Mouse (Mus musculus): ENCODE measurements around the gene Fhod1. TPM values are rescaled to one million over a fixed set of nuclear protein-coding genes. Genes with fewer than 3 reads are reported as not detected.

Fhod1 gene
- total and polyA plus RNA-seq, 3 experiments = 2.5 to 10.9 TPM; not detected in 1

GRCm38 (mm10) chr8:105378673-105379072 lies 30.9 kb upstream of the Fhod1 start:
- Histone ChIP-seq H3K4me1 (ENCODE audit: control insufficient read depth in 1 of 2, insufficient read depth in 2 of 2, low read length in 2 of 2) (no peaks in the 10 kb centered on the region), H3K27me3 (ENCODE audit: control insufficient read depth in 1 of 2, insufficient read depth in 2 of 2, low read length in 2 of 2) (no peaks in the 10 kb centered on the region), H3K9ac (ENCODE audit: control insufficient read depth, low read depth, low read length, poor library complexity, severe bottlenecking) (no peak overlapping the region), H3K9me3 (replicated peaks; ENCODE audit: insufficient read depth, low read length) (no peaks in the 10 kb centered on the region), H3K36me3 (ENCODE audit: control insufficient read depth in 1 of 2, insufficient read depth in 2 of 2, low read length in 2 of 2) (no peaks in the 10 kb centered on the region), H3K79me2 (ENCODE audit: control insufficient read depth, insufficient read depth, low read length, poor library complexity) (no peaks in the 10 kb centered on the region), H3K4me3 (ENCODE audit: control insufficient read depth in 1 of 2, insufficient read depth in 1 of 2, low read depth in 2 of 2, low read length in 2 of 2) (no peak overlapping the region), H3K27ac (ENCODE audit: control insufficient read depth, low read depth, low read length) (no peak overlapping the region)
- no peak for TF ChIP-seq MXI1 (IDR thresholded peaks at IDR 0.05; ENCODE audit: low read depth, low read length)
- no peak for TF ChIP-seq RCOR1 (IDR thresholded peaks at IDR 0.05; ENCODE audit: low read depth, low read length)
- TF ChIP-seq EP300 (IDR thresholded peaks at IDR 0.05; ENCODE audit: low read depth in 1 of 2, low read length in 2 of 2) = no peak
- no peak for TF ChIP-seq TAL1 (IDR thresholded peaks at IDR 0.05; ENCODE audit: low read length)
- TF ChIP-seq SIN3A (IDR thresholded peaks at IDR 0.05; ENCODE audit: low read length) = no peak
- no peak for TF ChIP-seq NRF1 (IDR thresholded peaks at IDR 0.05; ENCODE audit: insufficient read depth, low read depth, low read length, poor library complexity, severe bottlenecking)
- no peak for TF ChIP-seq BHLHE40 (IDR thresholded peaks at IDR 0.05; ENCODE audit: borderline replicate concordance, low read depth, low read length)
- TF ChIP-seq ZC3H11A (IDR thresholded peaks at IDR 0.05; ENCODE audit: low read depth, low read length) = no peak
- no peak for TF ChIP-seq ZMIZ1 (IDR thresholded peaks at IDR 0.05; ENCODE audit: low read depth, low read length)
- no peak for TF ChIP-seq SMC3 (IDR thresholded peaks at IDR 0.05; ENCODE audit: low read depth, low read length)
- no peak for TF ChIP-seq KAT2A (conservative IDR thresholded peaks at IDR 0.05; ENCODE audit: low read depth, low read length)
- no peak for TF ChIP-seq HCFC1 (IDR thresholded peaks at IDR 0.05; ENCODE audit: low read depth, low read length)
- no peak for TF ChIP-seq MEF2A (IDR thresholded peaks at IDR 0.05; ENCODE audit: extremely low read depth, insufficient replicate concordance, low read depth, low read length, poor library complexity, severe bottlenecking)
- no peak for TF ChIP-seq GABPA (IDR thresholded peaks at IDR 0.05; ENCODE audit: low read depth, low read length)
- no peak for TF ChIP-seq NELFE (IDR thresholded peaks at IDR 0.05; ENCODE audit: low read depth, low read length)
- TF ChIP-seq POLR2A (IDR thresholded peaks at IDR 0.05; ENCODE audit: control insufficient read depth in 1 of 2, insufficient read depth in 1 of 2, low read depth in 1 of 2, low read length in 2 of 2, poor library complexity in 1 of 2) = no peak
- TF ChIP-seq USF1 (IDR thresholded peaks at IDR 0.05; ENCODE audit: low read depth, low read length) = no peak
- no peak for TF ChIP-seq POLR2AphosphoS5 (IDR thresholded peaks at IDR 0.05; ENCODE audit: borderline replicate concordance, low read depth, low read length)
- TF ChIP-seq GATA1 (IDR thresholded peaks at IDR 0.05; ENCODE audit: low read depth, low read length) = no peak
- no peak for DNase-seq (ENCODE audit: low read depth, low spot score)

- DNase-seq (ENCODE audit: low read depth, low spot score) = peak; percentile 19
- H3K4me3 ChIP-seq (ENCODE audit: control insufficient read depth in 1 of 2, insufficient read depth in 1 of 2, low read depth in 2 of 2, low read length in 2 of 2) = no peak overlapping the region
- TF ChIP-seq ZNF384 (IDR thresholded peaks at IDR 0.05; ENCODE audit: low read depth, low read length) (no peak), CTCF (IDR thresholded peaks at IDR 0.05 in 2 of 3, conservative IDR thresholded peaks at IDR 0.05 in 1 of 3; ENCODE audit: control insufficient read depth in 1 of 3, insufficient read depth in 1 of 3, low read depth in 2 of 3, low read length in 3 of 3, poor library complexity in 1 of 3, severe bottlenecking in 1 of 3) (peak in 2 of 3 experiments; percentile 69 to 95; a peak in 5 of 6 replicates)
Observed at GRCm38 (mm10) chr8:105374513-105374966, 26.8 kb upstream of the Fhod1 start.

More at GRCm38 (mm10) chr8:105374513-105374966, 26.8 kb upstream of the Fhod1 start:
- Histone ChIP-seq H3K9ac (ENCODE audit: control insufficient read depth, low read depth, low read length, poor library complexity, severe bottlenecking) (no peak overlapping the region), H3K4me1 (ENCODE audit: control insufficient read depth in 1 of 2, insufficient read depth in 2 of 2, low read length in 2 of 2) (peaks cover 4 to 7% of the 10 kb centered on the region in 2 experiments; a peak in 3 of 4 replicates), H3K36me3 (ENCODE audit: control insufficient read depth in 1 of 2, insufficient read depth in 2 of 2, low read length in 2 of 2) (peaks cover 0 to 4% of the 10 kb centered on the region in 2 experiments; a peak in 2 of 4 replicates), H3K79me2 (ENCODE audit: control insufficient read depth, insufficient read depth, low read length, poor library complexity) (no peaks in the 10 kb centered on the region), H3K27me3 (ENCODE audit: control insufficient read depth in 1 of 2, insufficient read depth in 2 of 2, low read length in 2 of 2) (no peaks in the 10 kb centered on the region), H3K9me3 (replicated peaks; ENCODE audit: insufficient read depth, low read length) (no peaks in the 10 kb centered on the region), H3K27ac (ENCODE audit: control insufficient read depth, low read depth, low read length) (no peak overlapping the region)
